Mouse (Mus musculus): ENCODE data around the gene Rnf208.

- TF ChIP-seq CTCF (IDR thresholded peaks at IDR 0.05; ENCODE audit: low read depth, low read length) (no peak), GATA2 (IDR thresholded peaks at IDR 0.05; ENCODE audit: borderline replicate concordance, low read depth, low read length) (no peak), GATA1 (IDR thresholded peaks at IDR 0.05; ENCODE audit: borderline replicate concordance, low read length) (no peak)
Measured at GRCm38 (mm10) chr2:25291184-25292053, 49.4 kb downstream of the Rnf208 start.

All from G1E (cell line).